Mouse (Mus musculus): ENCODE data around the gene Fam107b.

The Fam107b gene

GRCm38 (mm10) chr2:3776045-3776444, 205.8 kb downstream of the Fam107b start:
- no peak for DNase-seq (ENCODE audit: low spot score)

GRCm38 (mm10) chr2:3777696-3778095, 207.4 kb downstream of the Fam107b start:
- DNase-seq (ENCODE audit: low spot score): no peak

GRCm38 (mm10) chr2:3785546-3785945, 215.3 kb downstream of the Fam107b start:
- no peak for DNase-seq (ENCODE audit: low spot score)

DNA sequence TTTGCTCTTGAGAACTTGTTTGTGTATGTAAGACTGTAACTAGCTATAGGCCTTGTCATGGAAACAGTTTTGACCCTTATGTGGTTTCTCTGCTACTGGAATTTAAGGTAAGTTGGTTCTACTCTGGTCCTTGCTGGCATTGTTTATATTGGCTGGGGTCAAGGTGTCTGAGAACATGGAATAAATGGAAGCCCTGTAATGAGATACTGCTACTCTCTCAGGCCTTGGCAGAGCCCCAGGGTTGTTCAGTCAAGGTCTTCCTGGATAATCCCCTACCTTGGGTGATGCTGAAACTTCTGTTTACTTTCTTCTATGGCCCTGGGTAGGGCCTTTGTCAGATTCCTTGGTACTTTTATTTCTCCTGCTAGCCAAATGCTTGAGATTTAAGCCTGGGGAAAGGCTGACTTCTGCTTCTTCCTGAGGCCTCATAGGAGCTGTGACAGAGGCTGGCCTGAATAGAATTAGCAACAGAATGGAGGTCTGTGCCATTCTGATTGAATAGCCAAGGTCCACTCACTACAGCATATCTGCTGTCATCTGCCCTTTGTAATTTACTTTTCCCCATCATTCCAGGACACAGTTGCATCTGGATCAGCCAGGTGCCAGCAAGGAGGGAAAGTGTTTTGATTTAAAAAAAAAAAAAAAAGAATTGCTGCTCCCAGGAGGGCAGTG, 217.6 kb downstream of the Fam107b start:
- DNase-seq (ENCODE audit: low spot score): no peak

GRCm38 (mm10) chr2:3788424-3788786, 218.1 kb downstream of the Fam107b start:
- no peak for DNase-seq (ENCODE audit: low spot score)

GRCm38 (mm10) chr2:3796543-3796942, 226.3 kb downstream of the Fam107b start:
- DNase-seq (ENCODE audit: low spot score): no peak

- DNase-seq (ENCODE audit: low spot score): no peak
These were observed 229.7 kb downstream of the Fam107b start for GRCm38 (mm10) chr2:3799767-3800554.

DNA sequence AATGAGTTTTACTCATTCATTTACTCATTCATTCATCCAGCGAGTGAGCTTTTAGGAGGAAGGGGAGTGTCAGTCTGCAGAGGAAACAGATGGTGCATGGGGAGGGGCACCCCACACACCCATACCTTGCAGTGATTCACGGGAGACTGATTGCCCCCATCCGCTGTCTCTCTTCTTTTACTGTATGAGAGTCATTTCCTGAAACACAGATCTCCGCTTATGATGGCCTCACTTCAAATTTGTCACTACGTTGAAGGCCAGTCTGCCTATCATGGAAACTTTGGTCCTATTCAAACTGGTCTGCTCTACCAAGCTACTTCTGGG, 230.2 kb downstream of the Fam107b start:
- no peak for DNase-seq (ENCODE audit: low spot score)

DNA sequence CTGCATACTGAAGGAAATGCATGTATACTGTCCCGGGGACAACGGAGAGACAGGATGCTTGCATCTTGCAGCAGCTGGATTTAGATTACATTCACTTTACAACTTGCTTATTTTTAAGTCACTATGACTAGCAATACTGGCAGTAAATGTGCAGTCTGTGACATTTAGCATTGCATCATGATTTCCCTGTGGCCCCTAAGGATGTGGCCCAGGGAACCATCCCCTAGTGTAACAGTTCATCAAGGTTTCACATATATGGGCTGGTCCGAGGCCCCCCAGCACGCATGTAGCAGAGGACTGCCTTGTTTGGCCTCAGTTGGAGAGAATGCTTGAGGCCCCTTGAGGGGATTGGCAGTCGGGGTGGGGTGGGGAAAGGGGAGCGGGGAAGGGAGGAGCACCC, 235.5 kb downstream of the Fam107b start:
- DNase-seq (ENCODE audit: low spot score): no peak

DNA sequence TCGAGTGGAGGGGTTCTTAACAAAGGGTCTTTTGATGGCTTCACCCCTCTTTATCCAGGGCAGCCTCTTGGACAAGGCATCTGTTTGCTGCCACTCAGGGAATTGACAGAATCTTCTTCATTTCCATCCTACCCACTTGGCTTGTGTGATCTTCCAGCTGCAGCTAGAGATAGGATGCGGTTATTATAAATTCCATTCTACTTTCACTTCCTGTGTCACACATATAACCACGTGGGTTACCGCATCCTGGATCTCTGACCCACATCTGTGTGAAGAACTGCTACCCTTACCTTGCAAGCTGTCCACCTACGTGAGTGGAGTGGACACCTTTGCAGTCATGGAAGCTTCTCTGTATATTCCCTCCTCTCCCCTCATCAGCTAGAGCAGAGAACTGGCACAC, 240.0 kb downstream of the Fam107b start:
- no peak for DNase-seq (ENCODE audit: low spot score)

GRCm38 (mm10) chr2:3816142-3816609, 245.9 kb downstream of the Fam107b start:
- no peak for DNase-seq (ENCODE audit: low spot score)

DNA sequence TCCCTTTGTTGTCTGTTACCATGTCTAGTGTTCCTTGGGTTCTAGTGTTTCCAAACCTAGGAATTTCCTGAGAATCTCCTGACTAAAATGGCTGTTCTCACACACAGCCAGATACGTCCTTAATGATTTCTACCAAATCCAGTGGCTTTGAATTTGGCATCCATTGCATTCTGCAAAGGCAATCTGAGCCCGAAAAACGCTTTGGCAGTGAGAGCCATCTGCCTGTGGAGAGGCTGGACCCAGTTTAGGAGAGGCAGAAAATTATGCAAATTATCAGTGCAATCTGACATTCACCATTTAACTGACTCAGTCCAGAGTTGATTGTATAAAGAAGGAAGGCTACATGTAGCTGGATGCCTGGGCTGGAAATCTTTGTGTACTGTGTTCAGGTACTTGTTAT, 247.3 kb downstream of the Fam107b start:
- no peak for DNase-seq (ENCODE audit: low spot score)

GRCm38 (mm10) chr2:3822483-3823455, 252.5 kb downstream of the Fam107b start:
- no peak for DNase-seq (ENCODE audit: low spot score)

Measured in urinary bladder, postnatal 10 days (tissue).